Mouse (Mus musculus) inflammation-experienced regulatory T-cells, adult 16 weeks (primary cell): ENCODE measurements around the gene Gm10681. TPM values are rescaled to one million over a fixed set of nuclear protein-coding genes. Genes with fewer than 3 reads are reported as not detected.

ENCODE experiments used
- polyA plus RNA-seq: library from polyadenylated mRNA; unstranded; fragments of 100-300 nt; shearing (Covaris generic); gene quantifications from one replicate; pipeline ENCODE4 v1.2.1, GENCODE M21; 2017

Gene Gm10681
- not detected for polyA plus RNA-seq

GRCm38 (mm10) chr3:98588707-98589106, at the start of gene Gm10681:
Gm10681 (minus strand) TSS chr3:98588807.

DNA sequence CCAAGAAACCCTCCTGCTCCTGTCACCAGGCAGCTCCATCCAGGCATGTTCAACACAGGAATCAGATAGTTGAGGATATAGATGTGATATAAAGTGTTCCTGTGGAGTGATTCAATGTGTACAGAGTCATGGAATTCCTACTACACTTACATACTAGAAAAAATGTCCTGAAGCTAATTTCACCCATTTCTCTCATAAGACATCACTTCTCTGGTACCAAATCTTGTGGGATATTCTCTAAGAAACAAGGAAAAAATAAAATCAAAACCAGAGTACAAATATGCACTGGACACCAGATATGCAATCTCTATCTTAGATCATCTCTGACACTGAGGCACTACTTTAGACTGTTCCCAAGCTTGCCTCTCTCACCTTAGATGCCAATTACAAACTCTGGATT, 41.5 kb upstream of the Gm10681 start, which contains the start of gene Hsd3b5:
Gene Hsd3b5, minus strand, starts transcription at position 101 of the 400 bp plus-strand sequence.

GRCm38 (mm10) chr3:98510414-98510813, 78.2 kb downstream of the Gm10681 start, which contains the start of gene Hsd3b4:
Hsd3b4 (minus strand) TSS chr3:98510514.

Other genes with a start within 250 kb of the Gm10681 start
- 167 TPM for gene Phgdh, start 248.8 kb downstream of the Gm10681 start, polyA plus RNA-seq
- gene Zfp697, start 206.3 kb downstream of the Gm10681 start, polyA plus RNA-seq: not detected
- gene Gm4450, start 131.7 kb downstream of the Gm10681 start, polyA plus RNA-seq: not detected
- gene Hsd3b4, start 78.3 kb downstream of the Gm10681 start, polyA plus RNA-seq: not detected
- gene Hsd3b5, start 41.4 kb upstream of the Gm10681 start, polyA plus RNA-seq: not detected
- not detected for gene Hsd3b2, start 135.7 kb upstream of the Gm10681 start, polyA plus RNA-seq
- gene Hsd3b3, start 174.3 kb upstream of the Gm10681 start, polyA plus RNA-seq: not detected
- gene Hsd3b6, start 225.6 kb upstream of the Gm10681 start, polyA plus RNA-seq: not detected